Mouse (Mus musculus) left cerebral cortex, adult 18-20 months (tissue): ENCODE measurements around the gene Slc39a2. TPM values are rescaled to one million over a fixed set of nuclear protein-coding genes. Genes with fewer than 3 reads are reported as not detected.

Experiments used
- DNase-seq, 2 experiments: peaks; one replicate each; pipeline ENCODE4 v3.0.0; 2021 to 2022; ENCODE audit warnings: low spot score in 2 of 2, mixed read lengths in 1 of 2
- total RNA-seq, 2 experiments: library from RNA; stranded (reverse); gene quantifications; 2 replicates each; pipeline ENCODE4 v1.2.3; 2021

The Slc39a2 gene
- total RNA-seq, 2 experiments from 2014 or later = 6.8 to 7.0 TPM

GRCm38 (mm10) chr14:51929968-51930367, 37.3 kb downstream of the Slc39a2 start:
- no peak for DNase-seq

DNA sequence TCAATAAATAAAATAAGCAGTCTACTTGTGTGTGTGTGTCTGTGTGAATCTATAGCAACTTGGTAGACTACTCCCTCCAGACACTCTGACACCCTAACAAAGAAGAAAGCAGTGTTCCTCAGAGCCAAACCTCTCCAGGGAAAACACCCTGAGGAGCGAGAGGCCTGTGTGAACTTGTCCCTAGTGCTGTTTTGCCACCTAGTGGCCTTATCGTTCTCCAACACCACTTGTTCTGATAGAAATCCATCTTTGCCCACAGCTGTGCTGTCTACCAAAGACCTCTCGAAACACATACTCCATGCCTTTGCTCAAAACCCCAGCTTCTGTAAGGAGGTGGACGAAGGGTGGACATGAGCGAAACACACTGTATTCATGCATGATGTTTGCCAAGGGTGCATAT, 38.1 kb downstream of the Slc39a2 start:
- DNase-seq = peak; percentile 64 to 65

DNA sequence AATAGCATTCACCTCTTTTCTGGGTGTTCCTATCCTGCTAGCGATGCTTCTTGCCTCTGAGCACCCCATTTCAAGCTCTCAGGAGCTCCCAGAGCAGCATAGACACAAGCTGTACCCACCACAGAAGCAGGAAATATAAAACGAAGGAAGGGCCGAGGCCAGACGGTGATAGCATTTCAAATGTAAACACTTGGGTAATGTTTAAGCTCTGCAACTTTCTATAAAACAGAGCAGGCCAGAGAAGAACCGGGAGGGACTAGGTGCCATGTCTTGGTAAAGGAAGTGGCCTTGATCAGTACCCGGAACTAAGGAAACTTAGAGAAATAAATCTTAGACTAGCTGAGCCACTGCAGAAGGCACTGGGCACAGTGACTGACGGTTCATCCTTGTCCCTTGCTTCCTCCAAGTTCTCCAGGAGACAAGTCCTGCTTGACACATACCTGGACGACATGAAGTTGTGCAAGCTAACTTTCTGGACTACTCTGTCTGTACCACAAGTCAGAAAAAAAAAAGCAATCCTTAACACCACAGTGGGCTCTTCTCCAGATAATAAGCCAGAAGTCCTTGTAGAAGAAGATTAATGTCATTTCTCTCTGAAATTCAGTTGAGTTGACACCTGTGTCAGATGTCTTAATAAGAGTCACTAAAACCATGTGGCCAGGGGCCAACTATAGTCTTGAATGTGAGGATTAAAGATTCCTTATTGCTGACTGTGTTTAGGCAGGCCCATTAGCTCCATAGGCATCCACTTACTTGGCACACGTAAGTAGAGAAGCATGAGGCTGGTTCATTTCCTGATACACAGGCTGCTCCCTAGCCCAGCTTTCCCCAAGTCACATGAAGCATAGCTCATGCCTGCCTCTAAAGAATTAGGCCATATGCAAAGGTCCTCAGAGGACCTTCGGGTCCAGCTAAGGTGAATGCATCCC, 39.7 kb downstream of the Slc39a2 start:
- no peak for DNase-seq

- no peak for DNase-seq
Observed at GRCm38 (mm10) chr14:51939005-51939404, 46.3 kb downstream of the Slc39a2 start.

DNA sequence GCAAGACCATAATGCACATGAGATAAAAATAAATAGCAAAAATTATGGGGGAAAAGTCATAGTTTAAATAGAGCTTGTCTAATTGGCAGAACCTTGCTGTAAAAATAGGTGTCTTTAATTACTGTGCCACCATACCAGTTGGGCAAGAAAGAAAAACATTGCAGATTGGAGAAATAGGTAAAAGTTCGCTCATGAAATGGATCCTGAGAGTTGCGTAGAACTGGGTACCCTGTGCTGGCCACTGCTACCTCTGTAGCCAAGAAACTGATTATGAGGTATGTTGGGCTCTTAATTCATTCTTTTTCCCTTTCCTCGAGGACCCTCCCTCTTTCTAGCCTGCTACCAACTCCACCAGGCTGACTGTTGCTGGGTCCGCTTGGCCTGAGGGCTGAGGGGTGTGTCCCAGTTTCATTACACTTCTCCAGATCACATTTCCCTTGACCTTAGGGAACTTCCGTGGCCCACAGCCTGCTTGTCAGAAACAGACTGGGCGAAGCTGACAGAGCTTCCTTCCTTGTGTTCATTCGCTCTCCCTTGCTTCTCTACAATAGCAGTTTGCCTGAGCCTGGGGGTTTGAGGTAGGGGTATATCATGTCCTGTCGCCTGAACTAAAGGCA, 48.4 kb downstream of the Slc39a2 start:
- no peak for DNase-seq

GRCm38 (mm10) chr14:51941577-51941976, 48.9 kb downstream of the Slc39a2 start:
- no peak for DNase-seq

DNA sequence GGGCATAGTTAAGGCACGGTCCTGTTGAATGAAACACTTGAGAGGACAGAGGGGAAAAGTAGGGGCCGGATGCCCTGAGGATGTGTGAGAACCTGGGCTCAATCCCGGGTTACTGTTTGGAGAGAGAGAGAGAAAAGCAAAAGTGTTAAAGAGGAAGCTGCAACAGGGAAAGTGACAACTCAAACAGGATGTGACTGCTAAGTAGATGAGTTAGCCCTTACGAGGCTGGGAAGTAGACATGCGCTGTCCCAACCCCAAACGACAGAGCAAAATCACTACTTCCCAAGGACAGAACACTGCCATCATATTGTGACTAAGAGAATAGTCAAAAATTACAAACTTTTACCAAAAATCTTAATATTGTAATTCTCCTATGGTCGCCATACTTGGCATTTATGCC, 49.5 kb downstream of the Slc39a2 start:
- no peak for DNase-seq

DNA sequence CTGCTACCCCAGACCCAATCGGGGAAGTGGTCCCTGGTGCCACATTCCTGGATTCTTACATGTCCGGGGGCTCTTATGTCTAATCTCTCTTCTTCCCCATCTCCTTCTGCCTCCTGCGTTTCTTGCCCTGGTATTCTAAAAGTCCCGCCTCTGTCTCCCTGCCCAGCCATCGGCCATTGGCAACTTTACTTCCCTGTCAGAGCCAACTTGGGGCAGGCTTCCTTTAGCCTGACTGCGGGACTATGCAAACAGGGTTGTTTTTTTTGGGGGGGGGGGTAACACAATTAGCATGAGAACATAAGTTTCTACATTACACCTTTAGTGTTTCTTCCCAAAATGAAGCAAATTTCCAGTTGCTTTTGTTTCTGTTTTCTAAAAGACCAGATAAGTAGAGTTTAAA, 50.6 kb downstream of the Slc39a2 start:
- no peak for DNase-seq

Other genes starting within 250 kb of the Slc39a2 start
- gene Gm17079, start 197.4 kb upstream of the Slc39a2 start, total RNA-seq = not detected
- gene Gm5800, start 175.7 kb upstream of the Slc39a2 start, total RNA-seq = not detected
- gene Ang4, start 119.3 kb upstream of the Slc39a2 start, total RNA-seq = not detected
- not detected for gene AY358078, start 92.8 kb upstream of the Slc39a2 start, total RNA-seq
- gene Ear6, start 39.2 kb upstream of the Slc39a2 start, total RNA-seq = not detected
- 10 to 100 TPM; 27.3 to 31.7 TPM for gene Mettl17, start 8.0 kb upstream of the Slc39a2 start, total RNA-seq
- gene Ndrg2, start 21.3 kb downstream of the Slc39a2 start, total RNA-seq = 100 to 1,000 TPM; 745 to 825 TPM
- not detected for gene Tppp2, start 25.5 kb downstream of the Slc39a2 start, total RNA-seq
- not detected for gene Rnase13, start 29.9 kb downstream of the Slc39a2 start, total RNA-seq
- gene Arhgef40, start 91.8 kb downstream of the Slc39a2 start, total RNA-seq = 10 to 100 TPM; 23.4 to 28.6 TPM
- gene Tmem253, start 122.8 kb downstream of the Slc39a2 start, total RNA-seq = under 1 TPM; 0.28 to 0.56 TPM
- gene Zfp219, start 127.8 kb downstream of the Slc39a2 start, total RNA-seq = 10 to 100 TPM; 40.6 to 41.3 TPM
- not detected for gene Olfr221, start 149.6 kb downstream of the Slc39a2 start, total RNA-seq
- gene Hnrnpc, start 211.1 kb downstream of the Slc39a2 start, total RNA-seq = 100 to 1,000 TPM; 238 to 239 TPM
- 1 to 10 TPM; 1.7 to 1.8 TPM for gene Rpgrip1, start 217.8 kb downstream of the Slc39a2 start, total RNA-seq